Mouse (Mus musculus) gastrocnemius, postnatal 25 days (tissue): ENCODE data around the gene Akap9. TPM values are rescaled to one million over a fixed set of nuclear protein-coding genes. Genes with fewer than 3 reads are reported as not detected.
"Not testable (repeated sequence)": the region's sequence is repeated elsewhere in the genome, so short reads cannot be mapped to it uniquely, and the experiment has no call there.

Source experiments
- DNase-seq: peaks from one replicate; pipeline ENCODE4 v3.0.0; 2022
- total RNA-seq, 2 experiments: library from RNA; stranded (reverse); gene quantifications; 1 replicate in 1 of 2; 2 replicates in 1 of 2; pipeline ENCODE4 v1.2.3; 2021

Gene Akap9
- total RNA-seq, 2 experiments from 2014 or later, result 37.2 to 45.0 TPM

- no peak for DNase-seq
Observed at GRCm38 (mm10) chr5:4040372-4040771, 112.5 kb downstream of the Akap9 start.

- DNase-seq, result no peak
Observed at GRCm38 (mm10) chr5:4040922-4041321, 113.1 kb downstream of the Akap9 start.

GRCm38 (mm10) chr5:4060313-4060712 lies 132.5 kb downstream of the Akap9 start:
- no peak for DNase-seq

- no peak for DNase-seq
Observed at GRCm38 (mm10) chr5:4066476-4067115, 138.7 kb downstream of the Akap9 start.

- DNase-seq, result peak; percentile 8
Observed at GRCm38 (mm10) chr5:4067203-4067602, 139.3 kb downstream of the Akap9 start.

GRCm38 (mm10) chr5:4079086-4079485 lies 151.2 kb downstream of the Akap9 start:
- no peak for DNase-seq

- no peak for DNase-seq
Observed at GRCm38 (mm10) chr5:4080861-4081260, 153.0 kb downstream of the Akap9 start.

GRCm38 (mm10) chr5:4081513-4081912 lies 153.7 kb downstream of the Akap9 start:
- DNase-seq, result no peak

DNA sequence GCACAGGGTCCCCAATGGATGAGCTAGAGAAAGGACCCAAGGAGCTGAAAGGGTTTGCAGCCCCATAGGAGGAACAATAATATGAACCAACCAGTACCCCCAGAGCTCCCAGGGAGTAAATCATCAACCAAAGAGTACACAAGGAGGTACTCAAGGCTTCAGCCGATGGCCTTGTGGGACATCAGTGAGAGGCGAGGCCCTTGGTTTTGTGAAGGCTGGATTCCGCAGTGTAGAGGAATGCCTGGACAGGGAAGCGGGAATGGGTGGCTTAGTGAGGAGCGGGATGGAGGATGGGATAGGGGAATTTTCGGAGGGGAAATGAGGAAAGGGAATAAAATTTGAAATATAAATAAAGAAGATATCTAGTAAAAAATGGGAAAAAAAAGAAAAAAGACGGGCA lies 157.1 kb downstream of the Akap9 start:
- no peak for DNase-seq

GRCm38 (mm10) chr5:4086309-4086708 lies 158.5 kb downstream of the Akap9 start:
- DNase-seq, result no peak

- DNase-seq, result no peak
Observed at GRCm38 (mm10) chr5:4088190-4088589, 160.3 kb downstream of the Akap9 start.

- no peak for DNase-seq
Observed at GRCm38 (mm10) chr5:4094471-4094870, 166.6 kb downstream of the Akap9 start.

DNA sequence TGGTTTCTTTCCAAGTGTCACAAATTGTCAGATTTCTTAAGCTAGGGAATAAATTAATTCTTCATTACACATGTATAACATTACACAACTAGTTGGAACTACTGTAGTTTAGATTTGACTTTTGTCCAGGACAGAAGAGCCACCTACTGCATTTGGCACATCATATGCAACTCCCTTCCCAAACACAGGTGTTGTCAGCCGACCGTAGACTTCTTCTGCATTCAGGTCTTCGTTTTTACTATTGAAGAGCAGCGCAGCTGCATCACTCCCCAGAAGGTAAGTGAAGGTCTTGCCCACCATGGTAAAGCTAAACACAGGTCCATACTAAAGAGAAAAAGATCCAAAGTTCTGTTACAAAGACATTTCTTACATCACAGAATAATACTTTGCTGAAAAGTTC lies 173.2 kb downstream of the Akap9 start:
- DNase-seq, result no peak

DNA sequence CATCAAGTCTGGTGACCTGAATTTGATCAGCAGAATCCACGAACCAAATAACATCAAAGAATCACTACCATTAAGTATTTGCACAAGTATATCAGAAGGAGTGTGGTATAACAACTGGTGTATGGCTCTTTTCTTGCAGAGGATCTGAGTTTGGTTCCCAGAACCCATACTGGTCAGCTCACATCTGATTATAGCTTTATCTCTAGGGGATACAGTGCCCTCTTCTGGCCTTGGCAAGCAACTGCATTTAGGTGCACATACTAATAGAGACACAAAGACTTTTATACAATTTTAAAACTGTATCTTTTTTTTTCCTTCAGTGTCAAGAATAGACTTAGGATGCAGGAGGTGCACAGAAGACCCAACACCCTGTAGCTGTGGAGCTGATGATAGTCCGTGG lies 173.9 kb downstream of the Akap9 start:
- DNase-seq, result no peak

DNA sequence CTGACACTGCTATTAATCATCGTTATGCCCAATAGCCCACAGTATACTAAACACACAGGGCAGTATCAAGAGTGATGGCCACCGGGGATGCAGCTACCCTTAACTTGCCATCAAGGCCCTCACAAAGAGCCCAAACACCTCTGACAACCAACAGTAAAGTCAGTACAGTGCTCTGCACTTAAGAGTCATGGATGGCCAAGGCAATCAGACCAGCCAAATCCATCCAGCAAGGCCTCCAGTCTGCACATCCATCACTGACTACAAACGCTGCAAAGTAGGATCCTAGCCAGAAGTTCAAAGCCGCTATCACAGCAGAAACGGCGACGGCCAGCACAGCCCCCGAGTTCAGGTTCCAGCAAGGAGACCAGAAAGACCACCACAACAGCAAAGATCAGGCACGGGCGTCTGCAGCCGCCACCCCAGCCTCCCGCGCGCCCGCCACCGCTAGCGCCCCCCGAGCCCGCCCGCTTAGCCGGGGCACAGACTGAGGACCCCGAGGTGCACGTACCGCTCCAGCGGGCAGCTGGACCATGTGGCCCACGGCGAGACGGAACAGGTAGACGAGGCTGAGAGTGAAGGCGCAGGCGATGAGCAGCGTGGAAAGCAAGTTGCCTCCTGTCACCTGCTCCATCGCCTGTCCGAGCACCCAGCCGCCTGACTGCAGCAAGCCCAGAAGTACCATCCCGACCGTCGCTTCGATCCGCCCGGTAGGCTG lies 175.9 kb downstream of the Akap9 start:
- DNase-seq, result no peak

DNA sequence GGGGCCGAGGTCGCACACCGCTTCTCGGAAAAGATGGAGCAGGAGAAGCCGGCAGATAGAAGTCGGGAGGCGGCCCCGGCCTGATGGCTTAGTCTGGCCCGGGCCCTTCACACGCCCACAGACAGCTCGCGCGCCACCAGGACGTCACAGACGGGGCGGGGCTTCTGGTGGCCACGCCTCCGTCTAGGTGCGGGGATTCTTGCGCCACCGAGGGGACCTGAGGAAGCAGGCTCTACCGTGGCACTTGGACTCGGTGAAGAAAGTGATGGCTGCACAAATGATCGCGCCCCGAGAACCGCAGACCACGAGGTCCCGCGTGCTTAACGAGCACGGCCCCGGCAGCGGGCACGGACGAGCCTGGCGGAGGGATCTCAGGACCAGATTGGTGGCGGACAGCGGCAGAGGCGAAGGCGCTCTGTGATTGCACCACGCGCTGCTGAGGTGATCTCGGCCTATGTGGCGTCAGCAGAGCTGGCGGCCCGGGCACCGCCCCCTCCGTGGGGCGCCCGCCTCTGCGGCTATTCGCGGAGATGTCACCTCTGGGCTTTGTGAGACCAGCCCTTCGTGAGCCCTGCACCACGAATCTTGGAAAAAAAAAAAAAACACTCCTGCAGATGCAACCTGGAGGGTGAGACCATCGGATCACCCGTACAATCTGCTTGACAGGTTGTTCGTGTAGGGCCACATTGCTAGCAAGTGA lies 176.6 kb downstream of the Akap9 start, which contains the start of gene Cyp51:
Gene Cyp51, minus strand, starts transcription at position 406 of the 700 bp plus-strand sequence.
- peak; percentile 87 for DNase-seq

- DNase-seq, result no peak
Observed at GRCm38 (mm10) chr5:4105651-4106186, 177.9 kb downstream of the Akap9 start.

- not testable (repeated sequence) for DNase-seq
Observed at GRCm38 (mm10) chr5:4107056-4107455, 179.2 kb downstream of the Akap9 start.

- DNase-seq, result no peak
Observed at GRCm38 (mm10) chr5:4112570-4113098, 184.8 kb downstream of the Akap9 start.
